Mouse (Mus musculus) ES-CJ7 (cell line): Measurements from ENCODE around the gene Dynlrb1.

Source experiments
- DNase-seq: peaks from one replicate; pipeline ENCODE4 v3.0.0; 2011; ENCODE audit warnings: low read depth, low spot score

Gene Dynlrb1

GRCm38 (mm10) chr2:155236362-155236992 lies at the start of gene Dynlrb1:
Dynlrb1 (plus strand) TSS chr2:155236533.
- DNase-seq = peak; percentile 96

GRCm38 (mm10) chr2:155207419-155207818 lies 28.9 kb upstream of the Dynlrb1 start:
- DNase-seq = no peak

- DNase-seq = no peak
These were observed 13.2 kb upstream of the Dynlrb1 start for GRCm38 (mm10) chr2:155223145-155223544.

DNA sequence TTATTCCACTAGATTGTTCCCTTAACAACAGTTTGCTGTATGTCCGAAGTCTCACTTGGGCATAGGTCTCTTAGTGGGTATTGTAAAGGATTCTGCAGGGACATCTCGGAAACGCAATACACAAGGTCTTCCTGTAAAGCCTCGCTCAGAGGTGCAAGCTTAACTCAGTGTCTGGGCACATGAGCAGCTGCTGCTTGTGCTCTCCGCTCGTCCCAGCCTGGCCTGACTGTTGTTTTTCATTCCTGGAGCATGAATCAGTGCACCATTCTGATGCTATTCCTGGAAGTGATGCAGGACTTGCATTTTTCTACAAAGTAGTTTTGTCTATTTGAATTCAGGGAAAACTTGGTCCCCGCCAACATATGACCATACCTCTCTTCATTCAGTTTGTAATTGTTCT lies 11.6 kb upstream of the Dynlrb1 start:
- DNase-seq = no peak

DNA sequence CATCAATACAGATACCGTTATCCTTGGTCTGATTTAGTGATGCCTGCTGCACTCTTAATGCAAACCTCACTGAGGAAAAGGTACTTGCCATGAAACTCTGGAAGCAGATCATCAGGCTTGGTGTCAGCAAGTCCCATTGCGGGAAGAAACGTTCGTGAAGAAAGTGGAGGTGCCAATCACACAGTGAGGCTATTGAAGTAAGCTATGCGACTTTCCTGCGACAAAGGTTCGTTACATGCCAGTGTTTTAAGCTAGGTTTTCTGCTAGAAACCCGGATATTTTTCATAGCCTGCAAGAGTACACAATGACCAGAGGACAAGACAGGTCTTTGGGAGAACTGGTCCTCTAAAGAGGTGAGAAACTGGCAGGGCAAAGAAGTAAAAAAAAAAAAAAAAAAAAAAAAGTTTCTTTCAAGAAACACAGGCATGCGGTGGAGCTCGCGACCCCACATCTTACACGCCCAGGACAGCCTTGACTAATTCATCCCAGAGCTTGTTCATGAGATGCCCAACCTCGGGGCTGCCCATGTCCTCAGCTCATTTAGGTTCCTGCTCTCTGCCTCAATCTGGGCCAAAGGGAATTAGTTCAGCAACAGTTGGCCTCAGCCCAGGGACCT lies 479 bp upstream of the Dynlrb1 start:
- no peak for DNase-seq

DNA sequence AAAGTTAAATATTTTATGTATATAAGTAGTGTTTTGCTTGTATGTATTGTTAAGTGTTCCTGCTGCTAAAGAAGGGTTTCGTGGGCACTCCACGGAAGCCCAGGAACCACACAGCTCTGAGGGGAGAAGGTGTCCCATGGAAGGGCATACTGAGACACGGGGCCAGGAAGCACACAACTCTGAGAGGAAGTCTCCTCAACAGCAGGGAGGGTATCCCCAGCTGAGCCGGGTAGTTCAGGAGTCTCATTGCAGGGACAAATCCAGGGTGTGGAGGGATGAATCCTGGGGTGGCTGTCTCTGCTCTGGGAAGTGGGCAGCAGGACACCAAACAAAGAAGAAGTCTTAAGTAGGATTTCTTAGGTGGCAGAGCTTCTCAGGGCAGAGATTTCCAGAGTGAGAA lies 943 bp downstream of the Dynlrb1 start:
- DNase-seq = no peak

GRCm38 (mm10) chr2:155240915-155241314 lies 4.6 kb downstream of the Dynlrb1 start:
- DNase-seq = no peak

GRCm38 (mm10) chr2:155242296-155242855 lies 6.0 kb downstream of the Dynlrb1 start:
- no peak for DNase-seq

DNA sequence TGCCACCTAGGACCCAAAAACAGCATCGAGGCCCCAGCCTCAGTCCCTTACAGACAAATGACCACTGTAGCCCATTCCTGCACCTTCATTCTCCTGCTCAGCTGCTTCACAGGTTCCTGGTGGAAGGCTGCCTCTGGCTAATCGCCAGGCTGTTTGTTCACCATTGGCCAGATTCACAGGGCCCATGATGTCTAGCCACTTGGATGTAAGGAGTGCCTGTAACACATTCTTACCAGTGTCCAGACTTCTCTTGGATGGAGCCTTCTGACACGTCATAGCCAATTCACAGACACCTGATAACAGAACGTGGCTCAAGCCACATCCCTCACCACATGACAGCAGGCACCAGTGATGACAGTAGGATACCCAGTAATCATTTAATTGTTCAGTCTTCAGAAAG lies 9.9 kb downstream of the Dynlrb1 start:
- no peak for DNase-seq

DNA sequence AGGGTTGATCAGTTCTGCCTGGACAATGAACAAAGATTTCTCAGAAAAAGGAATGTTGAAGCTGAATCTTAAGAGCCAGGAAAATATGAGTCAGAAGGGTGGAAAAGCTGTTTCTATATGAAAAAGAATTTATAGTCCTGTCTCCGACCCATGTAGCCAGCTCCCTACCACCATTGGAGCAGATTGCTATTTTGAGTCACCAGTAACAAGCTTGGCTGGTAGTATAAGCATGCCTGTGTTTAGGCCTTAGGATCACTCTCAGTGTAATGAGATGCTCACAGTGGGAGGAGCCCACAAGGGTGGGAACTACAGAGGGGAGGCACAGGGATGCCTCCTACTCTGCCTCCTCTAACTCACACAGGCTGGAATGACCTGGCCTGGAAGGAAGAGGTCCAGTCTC lies 11.9 kb downstream of the Dynlrb1 start:
- no peak for DNase-seq

GRCm38 (mm10) chr2:155248718-155249117 lies 12.4 kb downstream of the Dynlrb1 start:
- no peak for DNase-seq

GRCm38 (mm10) chr2:155249588-155249987 lies 13.3 kb downstream of the Dynlrb1 start:
- no peak for DNase-seq

- DNase-seq = no peak
These were observed 29.2 kb downstream of the Dynlrb1 start for GRCm38 (mm10) chr2:155265526-155265925.

DNA sequence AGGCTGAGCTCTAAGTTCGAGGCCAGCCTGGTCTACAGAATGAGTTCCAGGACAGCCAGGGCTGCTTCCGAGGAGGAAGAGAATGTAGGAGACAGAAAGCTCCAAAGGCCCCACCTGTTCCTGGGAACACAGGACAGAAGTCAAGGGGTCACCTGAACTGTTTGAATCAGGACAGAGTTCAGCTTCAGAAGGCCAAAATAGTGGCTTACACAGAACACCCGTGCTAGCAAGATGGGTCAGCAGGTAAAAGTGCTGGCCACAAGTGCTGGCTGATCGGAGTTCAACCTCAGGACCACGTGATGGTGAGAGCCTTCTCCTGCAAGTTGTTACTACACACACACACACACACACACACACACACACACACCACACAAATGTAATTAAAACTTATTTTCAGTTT lies 30.6 kb downstream of the Dynlrb1 start:
- DNase-seq = no peak

DNA sequence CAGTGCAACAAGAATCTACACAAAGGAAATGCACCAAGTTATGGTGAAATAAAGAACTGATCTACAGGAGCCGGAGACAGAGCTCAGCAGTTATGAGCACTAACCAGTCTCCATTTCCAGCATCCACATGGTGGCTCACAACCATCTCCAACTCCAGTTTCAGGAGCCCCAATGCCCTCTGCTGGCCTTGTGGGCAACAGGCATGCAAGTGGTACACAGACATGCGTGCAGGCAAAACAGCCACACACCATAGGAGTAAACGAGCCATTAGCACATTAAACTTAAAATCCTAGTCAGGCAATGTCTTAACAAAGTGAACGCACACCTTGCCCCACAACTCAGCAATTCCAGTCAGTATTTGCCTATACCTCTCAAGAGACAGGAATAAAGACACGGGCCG lies 35.6 kb downstream of the Dynlrb1 start:
- DNase-seq = peak; percentile 81

DNA sequence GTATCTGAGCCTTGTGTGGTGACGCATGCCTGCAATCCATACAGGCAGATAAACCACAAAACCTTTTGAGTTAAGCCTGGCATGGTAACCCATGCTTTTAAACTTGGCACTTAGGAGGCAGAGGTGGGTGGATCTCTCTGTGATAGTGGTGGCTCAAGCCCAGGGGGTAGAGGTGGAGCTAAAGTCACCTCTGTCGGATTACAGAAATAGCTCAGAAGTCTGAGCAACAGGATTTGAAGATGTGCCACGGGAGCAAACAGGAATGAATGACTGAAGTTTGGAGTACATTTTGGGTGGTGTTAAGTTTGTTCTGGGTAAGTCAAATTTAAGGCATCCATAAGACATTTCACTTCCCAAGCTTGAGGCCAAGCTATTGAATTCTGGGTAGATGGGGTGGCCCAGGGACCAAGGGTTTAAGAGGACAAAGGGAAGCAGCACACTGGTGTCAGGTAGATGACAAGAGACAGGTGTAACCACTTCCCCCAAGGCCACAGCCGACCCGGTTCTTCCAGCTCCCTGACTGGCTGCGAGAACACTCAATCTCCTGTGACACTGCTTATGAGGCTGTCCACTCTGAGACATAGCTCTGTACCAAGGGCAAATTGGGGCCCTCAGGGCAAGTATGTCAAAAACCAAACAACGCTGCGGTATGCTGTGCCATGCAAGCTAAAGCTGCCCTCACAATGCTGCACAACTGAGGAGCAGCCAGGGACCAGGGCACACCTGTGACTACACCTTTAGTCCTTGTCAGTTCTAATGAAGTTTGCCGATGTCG lies 36.2 kb downstream of the Dynlrb1 start:
- no peak for DNase-seq

GRCm38 (mm10) chr2:155273603-155274002 lies 37.3 kb downstream of the Dynlrb1 start:
- DNase-seq = no peak

- DNase-seq = peak; percentile 97
These were observed 39.9 kb downstream of the Dynlrb1 start, which contains the start of gene Map1lc3a for GRCm38 (mm10) chr2:155276195-155276594. Map1lc3a (plus strand) TSS chr2:155276297.

DNA sequence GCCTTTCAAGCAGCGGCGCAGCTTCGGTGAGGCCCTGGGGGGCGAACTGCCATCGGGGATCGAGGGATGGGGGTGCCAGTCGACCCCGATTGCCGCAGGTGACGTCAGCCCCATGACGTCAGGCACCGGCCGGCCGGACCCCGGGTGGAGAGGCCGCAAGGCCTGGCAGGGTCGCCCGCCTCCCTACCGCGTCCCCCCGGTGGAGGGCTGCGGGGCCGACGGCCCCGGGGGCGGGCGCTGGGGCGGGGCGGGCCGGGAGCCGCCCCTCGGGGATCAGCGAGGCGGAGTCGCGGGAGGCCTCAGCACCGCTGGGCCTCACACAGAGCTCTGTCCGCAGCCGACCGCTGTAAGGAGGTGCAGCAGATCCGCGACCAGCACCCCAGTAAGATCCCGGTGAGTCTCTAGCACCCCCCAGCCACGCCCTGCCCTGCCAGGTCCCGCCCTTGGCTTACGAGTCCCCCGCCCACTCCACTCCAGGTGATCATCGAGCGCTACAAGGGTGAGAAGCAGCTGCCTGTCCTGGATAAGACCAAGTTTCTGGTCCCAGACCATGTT lies 40.4 kb downstream of the Dynlrb1 start:
- DNase-seq = peak; percentile 59

GRCm38 (mm10) chr2:155277721-155278120 lies 41.4 kb downstream of the Dynlrb1 start:
- DNase-seq = no peak

DNA sequence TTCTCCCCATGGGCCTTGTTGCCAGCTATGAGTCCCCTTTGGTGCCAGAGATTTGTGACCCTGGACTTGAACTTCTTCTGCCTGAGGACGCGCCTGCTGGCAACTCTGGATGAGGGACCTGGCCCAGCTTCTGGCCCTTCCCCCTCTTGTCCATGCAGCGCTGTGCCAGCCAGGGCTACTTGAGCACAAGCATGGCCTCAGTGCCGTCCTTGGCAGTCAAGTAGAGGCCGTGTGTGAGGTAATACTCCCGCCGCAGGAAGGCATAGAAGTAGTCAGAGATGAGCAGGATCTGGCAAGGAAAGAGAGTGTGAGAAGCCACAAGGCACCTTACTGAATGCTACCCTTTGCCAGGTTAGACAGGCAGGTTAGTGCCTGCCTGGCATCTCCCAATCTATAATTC lies 42.0 kb downstream of the Dynlrb1 start:
- DNase-seq = no peak

DNA sequence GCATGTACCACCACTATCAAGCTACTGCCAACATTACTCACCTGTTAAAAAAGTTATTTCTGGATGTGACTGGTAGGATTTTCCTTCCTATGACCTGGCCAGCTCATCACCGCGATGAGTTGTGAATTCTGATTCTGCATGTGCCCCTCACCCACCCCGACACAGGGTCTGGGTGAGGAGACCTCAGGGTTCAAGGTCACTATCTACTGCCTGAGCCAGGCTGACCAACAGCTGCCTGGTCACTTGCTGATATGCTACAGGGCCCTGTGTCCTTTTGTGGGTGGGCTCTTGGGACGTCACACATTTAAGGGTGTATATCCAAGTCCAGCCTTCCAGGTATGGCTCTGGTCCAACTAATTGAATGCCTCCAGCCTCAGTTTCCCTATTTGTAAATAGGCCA lies 42.8 kb downstream of the Dynlrb1 start:
- no peak for DNase-seq
